Mouse (Mus musculus): ENCODE measurements around the gene Plxnc1.
A peak's percentile ranks its signal among the peaks of the same experiment; 100 is the strongest.

The Plxnc1 gene

GRCm38 (mm10) chr10:94947915-94948675 lies 3.5 kb upstream of the Plxnc1 start:
- no peak for DNase-seq (ENCODE audit: low spot score)

GRCm38 (mm10) chr10:94947386-94947785 lies 2.8 kb upstream of the Plxnc1 start:
- DNase-seq (ENCODE audit: low spot score) = no peak

DNA sequence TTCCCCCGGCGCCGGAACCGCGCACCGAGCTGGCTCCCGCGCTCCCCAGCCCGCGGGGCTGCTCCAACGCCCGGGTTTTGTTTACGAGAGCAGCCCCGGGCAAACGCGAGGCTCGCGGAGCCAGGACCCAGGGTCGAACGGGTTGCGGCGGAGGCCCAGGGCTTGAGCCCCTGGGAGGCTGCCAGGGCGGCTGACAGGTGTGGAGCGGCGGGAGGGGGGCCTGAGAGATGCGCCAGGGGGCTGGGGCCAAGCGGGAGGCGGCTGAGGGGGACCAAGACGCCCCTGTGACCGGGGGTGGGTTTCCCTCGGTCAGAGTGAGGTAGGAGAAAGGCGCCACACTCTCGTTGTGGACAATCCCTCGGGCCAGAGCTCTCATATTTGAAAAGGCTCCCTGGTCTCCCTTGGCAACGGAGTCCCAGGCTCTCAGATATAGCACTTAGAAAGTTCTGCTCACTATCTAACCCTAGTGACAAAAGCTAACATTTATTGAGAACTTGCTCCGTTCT lies 624 bp upstream of the Plxnc1 start:
- DNase-seq (ENCODE audit: low spot score) = no peak

GRCm38 (mm10) chr10:94943846-94944690 lies 567 bp downstream of the Plxnc1 start:
- peak; percentile 33 for DNase-seq (ENCODE audit: low spot score)

- no peak for DNase-seq (ENCODE audit: low spot score)
These were observed 1.2 kb downstream of the Plxnc1 start for GRCm38 (mm10) chr10:94943401-94943845.

- DNase-seq (ENCODE audit: low spot score) = no peak
These were observed 2.1 kb downstream of the Plxnc1 start for GRCm38 (mm10) chr10:94942449-94943041.

DNA sequence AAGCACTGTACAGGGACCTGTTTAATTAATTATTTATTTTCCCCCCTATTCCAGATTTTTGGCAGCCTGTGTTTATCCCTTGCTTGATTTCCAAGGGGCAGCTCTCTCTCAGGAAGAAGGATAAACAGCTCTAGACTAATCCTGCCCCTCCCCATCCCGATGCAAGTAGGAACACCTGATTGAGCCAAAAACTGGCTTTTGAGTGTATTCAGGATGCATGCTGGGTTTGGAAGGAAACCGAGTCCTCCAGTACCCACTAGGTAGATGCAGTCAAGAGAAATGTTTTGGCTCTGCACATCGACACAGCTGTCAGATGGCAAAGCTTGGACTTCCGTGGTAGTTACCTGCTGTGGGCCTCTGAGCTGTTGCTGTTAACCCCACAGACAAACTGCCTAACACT lies 3.1 kb downstream of the Plxnc1 start:
- DNase-seq (ENCODE audit: low spot score) = no peak

DNA sequence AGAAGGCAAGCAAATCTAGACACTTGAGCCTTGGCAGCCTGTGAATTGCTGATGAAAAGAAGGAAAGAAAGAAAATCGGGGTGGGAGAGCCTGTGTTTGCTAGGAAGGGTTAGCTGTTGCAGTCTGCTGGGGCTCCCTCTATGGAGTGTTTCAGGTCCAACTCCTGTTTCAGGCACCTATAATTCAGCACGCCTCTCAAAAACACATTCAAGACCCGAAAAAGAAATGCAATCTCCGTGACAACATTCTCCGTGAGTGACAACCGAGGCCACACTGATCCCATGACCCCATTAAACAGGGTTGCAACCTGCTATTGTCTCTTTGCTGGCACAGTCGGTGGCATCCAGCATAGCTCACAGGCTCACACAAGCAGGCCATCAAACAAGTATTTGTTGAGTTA lies 3.8 kb downstream of the Plxnc1 start:
- DNase-seq (ENCODE audit: low spot score) = no peak

- DNase-seq (ENCODE audit: low spot score) = no peak
These were observed 4.6 kb downstream of the Plxnc1 start for GRCm38 (mm10) chr10:94940061-94940460.

- no peak for DNase-seq (ENCODE audit: low spot score)
These were observed 5.7 kb downstream of the Plxnc1 start for GRCm38 (mm10) chr10:94938899-94939298.

GRCm38 (mm10) chr10:94938320-94938719 lies 6.3 kb downstream of the Plxnc1 start:
- DNase-seq (ENCODE audit: low spot score) = no peak

- no peak for DNase-seq (ENCODE audit: low spot score)
These were observed 9.4 kb downstream of the Plxnc1 start for GRCm38 (mm10) chr10:94935270-94935669.

DNA sequence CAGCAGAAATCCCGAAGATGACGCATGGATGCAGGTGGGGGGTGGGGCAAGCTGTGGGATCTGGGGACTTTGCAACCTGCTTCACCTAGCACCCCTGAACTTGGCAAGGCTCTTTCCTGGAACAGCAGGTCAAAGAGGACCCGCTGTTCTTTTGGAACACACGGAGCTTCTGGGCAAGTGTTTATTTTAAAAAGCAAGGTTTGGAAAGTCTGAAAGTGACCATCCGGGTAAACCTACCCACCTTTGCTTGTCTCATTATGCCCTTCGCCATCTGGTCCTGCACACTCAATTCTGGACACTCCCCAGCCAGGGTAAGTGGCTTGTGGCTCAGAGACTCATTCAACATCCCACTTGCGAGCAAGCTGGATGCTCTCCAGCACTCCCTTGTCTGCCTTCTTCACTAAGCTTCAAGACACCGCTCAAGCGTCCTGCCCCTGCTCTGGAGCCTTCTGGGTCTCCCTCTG lies 10.5 kb downstream of the Plxnc1 start:
- no peak for DNase-seq (ENCODE audit: low spot score)

DNA sequence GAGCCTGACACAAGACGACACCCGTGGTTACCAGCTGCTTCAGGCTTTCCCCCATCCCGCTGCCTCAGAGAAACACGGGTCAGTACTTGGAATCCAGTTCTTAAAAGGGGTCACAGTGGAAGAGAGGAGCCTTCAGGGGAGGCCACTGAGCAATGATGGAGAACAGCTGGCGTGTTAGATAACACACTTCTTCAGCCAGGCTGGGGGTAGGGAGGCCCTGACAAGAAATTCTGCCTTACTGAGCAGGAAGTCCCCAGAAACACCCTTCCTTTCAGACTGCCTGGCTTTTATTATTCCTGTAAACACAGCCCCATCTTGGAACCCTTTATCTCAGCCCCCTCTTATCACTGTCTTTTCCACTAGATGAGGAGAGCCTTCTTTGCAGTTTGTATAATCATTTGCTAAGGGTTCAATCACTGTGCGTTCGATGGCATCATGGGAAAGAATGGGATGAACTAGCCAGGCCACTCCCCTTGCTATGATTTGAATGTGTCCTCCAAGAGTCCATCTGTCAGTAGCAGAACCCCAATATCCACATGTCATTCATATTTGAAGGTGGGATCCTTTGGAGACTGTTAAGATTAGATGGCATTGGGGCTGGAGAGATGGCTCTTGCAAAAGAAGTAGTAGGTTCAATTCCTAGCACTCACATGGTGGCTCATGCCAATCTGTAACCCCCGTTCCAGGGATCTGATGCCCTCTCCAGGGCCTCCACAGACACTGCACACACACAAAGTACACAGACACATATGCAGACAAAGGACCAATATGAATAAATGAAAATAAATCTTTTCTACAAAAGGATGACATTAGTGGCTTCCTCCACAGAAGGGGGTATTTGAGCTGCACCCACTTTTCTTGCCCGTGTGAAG lies 12.4 kb downstream of the Plxnc1 start:
- DNase-seq (ENCODE audit: low spot score) = no peak

DNA sequence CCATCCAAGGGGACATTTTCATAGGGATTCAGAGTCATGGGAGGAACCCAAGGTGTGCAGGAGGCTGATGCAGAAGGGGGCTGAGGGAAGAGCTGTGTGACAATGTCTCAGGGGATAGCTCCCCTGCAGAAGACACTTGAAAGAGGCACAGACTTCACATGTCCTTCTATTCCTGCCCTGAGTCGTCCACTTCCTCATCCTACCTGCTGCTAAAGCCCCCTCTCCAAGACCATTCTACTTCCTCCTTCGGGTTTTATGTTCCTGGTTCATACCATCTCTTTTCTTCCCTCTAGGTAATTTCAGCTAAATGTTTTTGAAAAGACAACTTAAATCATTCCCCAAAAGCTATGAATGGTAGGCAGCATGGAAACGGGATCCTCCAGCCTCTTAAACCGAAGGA lies 16.5 kb downstream of the Plxnc1 start:
- DNase-seq (ENCODE audit: low spot score) = no peak

- no peak for DNase-seq (ENCODE audit: low spot score)
These were observed 18.3 kb downstream of the Plxnc1 start for GRCm38 (mm10) chr10:94926297-94926696.

DNA sequence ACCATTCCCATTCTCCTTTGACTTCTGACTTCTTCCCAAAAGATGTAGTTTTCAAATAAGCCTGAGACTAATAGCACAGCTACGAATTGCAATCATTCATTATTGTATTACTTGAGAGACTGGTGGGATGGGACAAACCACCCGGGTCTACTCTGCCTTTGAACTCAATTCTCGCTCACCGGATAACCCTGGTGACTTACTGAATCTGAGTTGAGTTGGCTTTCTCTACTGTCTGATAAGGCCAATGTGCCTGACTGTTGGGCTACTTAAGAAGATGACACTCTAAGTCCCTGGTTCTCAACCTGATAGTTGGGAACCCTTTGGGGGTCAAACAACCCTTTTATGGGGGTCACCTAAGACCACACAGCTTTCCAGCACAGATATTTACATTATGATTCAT lies 19.8 kb downstream of the Plxnc1 start:
- DNase-seq (ENCODE audit: low spot score) = no peak

GRCm38 (mm10) chr10:94924450-94924849 lies 20.2 kb downstream of the Plxnc1 start:
- DNase-seq (ENCODE audit: low spot score) = no peak

DNA sequence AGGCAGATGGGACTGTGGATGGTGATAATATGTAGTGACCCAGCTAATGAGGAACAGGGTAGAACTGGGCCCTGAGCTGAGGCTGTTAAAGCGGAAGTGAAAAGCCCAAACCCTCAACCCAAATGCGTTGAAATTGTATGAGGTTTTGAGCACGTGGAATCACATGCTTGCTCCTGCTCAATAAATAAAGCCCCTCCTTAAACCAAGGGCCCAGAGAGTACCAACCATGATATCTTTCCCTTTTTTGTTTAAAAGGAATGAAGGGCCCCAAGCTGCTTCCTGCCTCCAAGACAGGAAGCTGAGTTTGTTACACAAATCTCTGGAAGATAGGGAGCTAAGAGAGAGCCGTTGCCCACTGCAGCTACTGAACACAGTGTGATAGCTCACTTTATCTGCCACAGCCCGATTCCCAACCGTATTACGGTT lies 21.3 kb downstream of the Plxnc1 start:
- DNase-seq (ENCODE audit: low spot score) = no peak

GRCm38 (mm10) chr10:94922848-94923247 lies 21.8 kb downstream of the Plxnc1 start:
- no peak for DNase-seq (ENCODE audit: low spot score)

DNA sequence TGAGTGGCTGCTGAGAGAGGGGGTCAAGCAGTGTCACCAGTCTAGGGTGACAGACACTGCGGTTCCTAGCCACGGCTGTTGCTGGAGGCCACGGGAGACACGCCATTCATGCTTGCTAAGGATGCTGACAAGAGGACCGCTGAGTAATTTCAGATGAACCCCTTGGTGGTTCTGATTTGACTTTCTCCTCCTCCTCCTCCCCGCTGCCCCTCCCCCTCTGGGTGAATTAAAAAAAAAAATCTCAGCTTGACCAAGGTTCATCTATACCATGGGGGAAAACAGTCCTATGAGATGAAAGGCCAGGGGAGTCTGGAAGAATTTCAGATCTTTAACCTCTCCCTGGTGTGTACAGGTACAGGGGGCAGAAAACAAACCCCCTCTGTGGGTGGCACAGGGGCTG lies 22.9 kb downstream of the Plxnc1 start:
- no peak for DNase-seq (ENCODE audit: low spot score)

- DNase-seq (ENCODE audit: low spot score) = no peak
These were observed 24.1 kb downstream of the Plxnc1 start for GRCm38 (mm10) chr10:94920526-94920925.
